Mouse (Mus musculus): ENCODE measurements around the gene Mthfr. TPM values are rescaled to one million over a fixed set of nuclear protein-coding genes. Genes with fewer than 3 reads are reported as not detected.
A peak's percentile ranks its signal among the peaks of the same experiment; 100 is the strongest.

Gene Mthfr
- total and polyA plus RNA-seq, 3 experiments: 7.4 to 15.5 TPM; not detected in 1

GRCm38 (mm10) chr4:148058993-148059392 is 20.1 kb downstream of the Mthfr start (continued):
- no peak for TF ChIP-seq UBTF (IDR thresholded peaks at IDR 0.05; ENCODE audit: borderline replicate concordance, insufficient read depth, low read depth, low read length)
- no peak for TF ChIP-seq MYC (IDR thresholded peaks at IDR 0.05; ENCODE audit: low read depth, low read length)
- TF ChIP-seq RAD21 (IDR thresholded peaks at IDR 0.05; ENCODE audit: low read depth, low read length): no peak

- H3K9me3 ChIP-seq (replicated peaks; ENCODE audit: insufficient read depth, low read length): no peaks in the 10 kb centered on the region
- H3K36me3 ChIP-seq (ENCODE audit: control insufficient read depth in 1 of 2, insufficient read depth in 2 of 2, low read length in 2 of 2): no peaks in the 10 kb centered on the region
- H3K27me3 ChIP-seq (ENCODE audit: control insufficient read depth in 1 of 2, insufficient read depth in 2 of 2, low read length in 2 of 2): no peaks in the 10 kb centered on the region
- H3K4me3 ChIP-seq (ENCODE audit: control insufficient read depth in 1 of 2, insufficient read depth in 1 of 2, low read depth in 2 of 2, low read length in 2 of 2): no peak overlapping the region
- TF ChIP-seq ELF1 (IDR thresholded peaks at IDR 0.05; ENCODE audit: low read depth, low read length) (no peak), RAD21 (IDR thresholded peaks at IDR 0.05; ENCODE audit: low read depth, low read length) (peak; percentile 36), ZC3H11A (IDR thresholded peaks at IDR 0.05; ENCODE audit: low read depth, low read length) (0 out of 2 replicates have a peak, but pooled peaks have one; percentile 25), POLR2AphosphoS5 (IDR thresholded peaks at IDR 0.05; ENCODE audit: borderline replicate concordance, low read depth, low read length) (no peak), POLR2A (IDR thresholded peaks at IDR 0.05; ENCODE audit: control insufficient read depth in 1 of 2, insufficient read depth in 1 of 2, low read depth in 1 of 2, low read length in 2 of 2, poor library complexity in 1 of 2) (no peak), MAFK (IDR thresholded peaks at IDR 0.05; ENCODE audit: borderline replicate concordance, low read depth, low read length) (no peak), MYC (IDR thresholded peaks at IDR 0.05; ENCODE audit: low read depth, low read length) (no peak), SMC3 (IDR thresholded peaks at IDR 0.05; ENCODE audit: low read depth, low read length) (peak; percentile 75), MAZ (IDR thresholded peaks at IDR 0.05; ENCODE audit: low read depth, low read length) (no peak), USF2 (IDR thresholded peaks at IDR 0.05; ENCODE audit: borderline replicate concordance in 1 of 2, insufficient read depth in 1 of 2, low read depth in 1 of 2, low read length in 2 of 2) (no peak), ZKSCAN1 (IDR thresholded peaks at IDR 0.05; ENCODE audit: low read depth, low read length) (no peak), ZNF384 (IDR thresholded peaks at IDR 0.05; ENCODE audit: low read depth, low read length) (no peak), BHLHE40 (IDR thresholded peaks at IDR 0.05; ENCODE audit: borderline replicate concordance, low read depth, low read length) (no peak), USF1 (IDR thresholded peaks at IDR 0.05; ENCODE audit: low read depth, low read length) (no peak), CTCF (IDR thresholded peaks at IDR 0.05 in 2 of 3, conservative IDR thresholded peaks at IDR 0.05 in 1 of 3; ENCODE audit: control insufficient read depth in 1 of 3, insufficient read depth in 1 of 3, low read depth in 2 of 3, low read length in 3 of 3, poor library complexity in 1 of 3, severe bottlenecking in 1 of 3) (peak; percentile 49 to 76 (median 63)), MYB (IDR thresholded peaks at IDR 0.05; ENCODE audit: low read depth, low read length) (no peak), NELFE (IDR thresholded peaks at IDR 0.05; ENCODE audit: low read depth, low read length) (no peak), MEF2A (IDR thresholded peaks at IDR 0.05; ENCODE audit: extremely low read depth, insufficient replicate concordance, low read depth, low read length, poor library complexity, severe bottlenecking) (no peak)
- H3K9ac ChIP-seq (ENCODE audit: control insufficient read depth, low read depth, low read length, poor library complexity, severe bottlenecking): no peak overlapping the region
- peak; percentile 44 for DNase-seq (ENCODE audit: low read depth, low spot score)
- no peaks in the 10 kb centered on the region for H3K79me2 ChIP-seq (ENCODE audit: control insufficient read depth, insufficient read depth, low read length, poor library complexity)
- H3K27ac ChIP-seq (ENCODE audit: control insufficient read depth, low read depth, low read length): no peak overlapping the region
- H3K4me1 ChIP-seq (ENCODE audit: control insufficient read depth in 1 of 2, insufficient read depth in 2 of 2, low read length in 2 of 2): no peaks in the 10 kb centered on the region
Measured at GRCm38 (mm10) chr4:148060120-148061085, 21.5 kb downstream of the Mthfr start.
